Mouse (Mus musculus): ENCODE results near the gene Smarce1. TPM values are rescaled to one million over a fixed set of nuclear protein-coding genes. Genes with fewer than 3 reads are reported as not detected.
"Not testable (repeated sequence)": the region's sequence is repeated elsewhere in the genome, so short reads cannot be mapped to it uniquely, and the experiment has no call there.

Smarce1 gene
- polyA plus RNA-seq, 1 experiment from 2014 or later, result 296 TPM

DNA sequence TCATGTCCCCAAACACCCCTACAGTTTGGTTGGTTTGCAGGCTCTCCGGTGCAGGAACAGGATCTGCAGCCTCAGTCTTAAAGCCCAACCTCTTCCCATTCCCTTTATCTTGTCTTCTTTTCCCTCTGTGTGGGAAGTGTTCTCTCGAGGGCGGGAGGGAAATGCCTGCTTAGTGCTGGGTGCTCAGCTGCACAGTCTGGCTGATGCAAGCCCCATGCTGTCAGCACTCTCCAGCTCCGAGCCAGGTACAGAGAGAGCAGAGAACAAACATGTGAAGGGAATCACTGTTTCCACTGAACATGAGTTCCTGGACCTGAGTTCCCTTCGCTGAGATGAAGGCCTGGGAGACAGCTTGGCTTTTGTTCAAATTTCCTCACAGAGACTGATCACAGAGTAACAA lies 19.4 kb upstream of the Smarce1 start:
- no peaks in the 10 kb centered on the region for H3K27me3 ChIP-seq (ENCODE audit: low read depth, poor library complexity, severe bottlenecking)
- DNase-seq (ENCODE audit: low spot score), result no peak
- WGBS, result 60% methylated on average over 5 of the region's 5 CpGs
- no peaks in the 10 kb centered on the region for H3K9me3 ChIP-seq (replicated peaks)
- no peak overlapping the region for H3K27ac ChIP-seq (replicated peaks)
- H3K4me1 ChIP-seq, result 0 out of 2 replicates have a peak, but pooled peaks cover 3% of the 10 kb centered on the region
- no peak overlapping the region for H3K4me3 ChIP-seq
- no peaks in the 10 kb centered on the region for H3K36me3 ChIP-seq

DNA sequence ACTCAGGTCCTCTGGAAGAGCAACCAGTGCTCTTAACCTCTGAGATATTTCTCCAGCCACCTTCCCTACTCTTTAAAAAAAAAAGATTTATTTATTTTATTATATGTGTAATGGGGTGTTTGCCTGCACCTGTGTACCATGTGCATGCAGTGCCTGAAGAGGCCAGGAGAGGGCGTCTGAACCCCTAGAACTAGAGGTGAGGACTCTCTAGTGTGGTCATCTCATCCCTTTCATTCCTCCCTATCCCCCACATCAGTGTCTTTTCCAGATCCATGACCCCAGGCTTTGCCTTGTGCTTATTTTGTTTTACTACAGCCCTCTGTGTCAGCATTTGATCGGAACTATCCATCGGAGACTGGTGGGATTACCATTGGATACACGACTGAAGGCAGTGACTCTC lies 18.3 kb upstream of the Smarce1 start:
- no peak for DNase-seq (ENCODE audit: low spot score)
- Histone ChIP-seq H3K9me3 (replicated peaks) (no peaks in the 10 kb centered on the region), H3K4me3 (no peak overlapping the region), H3K27me3 (ENCODE audit: low read depth, poor library complexity, severe bottlenecking) (no peaks in the 10 kb centered on the region), H3K36me3 (no peaks in the 10 kb centered on the region), H3K4me1 (peaks cover 4% of the 10 kb centered on the region), H3K27ac (replicated peaks) (no peak overlapping the region)
- 66% methylated on average over 4 of the region's 4 CpGs for WGBS

DNA sequence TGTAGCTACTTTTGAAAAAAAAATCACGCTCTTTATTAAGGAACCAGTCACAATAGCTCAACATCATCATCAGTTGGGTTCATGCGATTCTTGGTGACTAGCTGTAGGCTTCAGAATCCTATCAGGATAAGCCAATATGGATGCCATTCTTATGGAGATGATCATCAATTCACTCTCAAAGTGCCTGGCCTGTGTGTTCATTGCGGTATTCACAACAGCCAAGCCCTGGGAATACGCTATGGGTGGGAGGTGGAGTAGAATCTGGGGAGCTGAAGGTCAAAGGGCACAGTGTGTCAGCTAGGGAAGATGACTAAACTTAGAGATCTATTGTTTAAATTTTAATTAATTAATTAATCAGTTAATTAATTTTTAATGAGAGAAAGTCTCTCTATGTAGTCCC lies 17.1 kb upstream of the Smarce1 start:
- WGBS, result 95% methylated on average over 4 of the region's 4 CpGs
- Histone ChIP-seq H3K4me1 (peaks cover 7% of the 10 kb centered on the region), H3K4me3 (no peak overlapping the region), H3K36me3 (no peaks in the 10 kb centered on the region), H3K27me3 (ENCODE audit: low read depth, poor library complexity, severe bottlenecking) (no peaks in the 10 kb centered on the region), H3K9me3 (replicated peaks) (no peaks in the 10 kb centered on the region), H3K27ac (replicated peaks) (no peak overlapping the region)
- no peak for DNase-seq (ENCODE audit: low spot score)

GRCm38 (mm10) chr11:99244519-99244918 lies 13.7 kb upstream of the Smarce1 start:
- H3K27ac ChIP-seq (replicated peaks); H3K4me1 ChIP-seq; H3K4me3 ChIP-seq; DNase-seq (ENCODE audit: low spot score); H3K27me3 ChIP-seq (ENCODE audit: low read depth, poor library complexity, severe bottlenecking); H3K9me3 ChIP-seq (replicated peaks); H3K36me3 ChIP-seq: not testable (repeated sequence)
- WGBS, result 50% methylated on average over 3 of the region's 3 CpGs

DNA sequence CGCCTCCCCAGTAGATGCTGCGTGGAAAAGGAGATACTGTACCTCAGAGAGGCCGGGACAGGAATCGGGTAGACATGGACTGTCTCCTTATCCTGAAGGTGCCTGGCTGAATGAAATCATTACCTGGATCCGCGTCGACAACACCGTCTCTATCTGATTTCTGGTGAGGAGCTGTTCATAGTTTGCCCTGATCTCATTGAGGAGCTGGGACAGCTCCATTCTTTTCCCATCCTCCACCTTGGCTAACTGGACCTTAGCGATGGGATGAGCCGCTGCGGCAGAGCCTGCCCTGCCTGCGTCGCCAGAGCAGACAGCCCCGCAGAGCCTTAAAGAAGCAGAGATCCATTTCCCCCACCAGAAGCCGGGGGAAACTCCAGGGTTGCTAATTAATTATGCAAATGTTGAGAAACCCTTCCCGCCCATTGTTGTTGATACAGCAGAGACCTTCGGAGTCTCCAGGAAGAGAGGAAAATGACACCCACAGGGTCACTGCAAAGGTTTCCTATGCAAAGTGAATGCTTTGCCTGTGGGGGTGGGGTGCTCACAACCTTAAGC lies 13.1 kb upstream of the Smarce1 start, which contains the start of gene Krt222:
TSS of gene Krt222 (minus strand) at position 266 of the 555 bp plus-strand sequence.
- peaks cover 7% of the 10 kb centered on the region for H3K4me1 ChIP-seq
- no peak for DNase-seq (ENCODE audit: low spot score)
- H3K9me3 ChIP-seq (replicated peaks), result no peaks in the 10 kb centered on the region
- H3K36me3 ChIP-seq, result no peaks in the 10 kb centered on the region
- peak within 1 kb of the TSS; percentile 42 for H3K4me3 ChIP-seq
- WGBS, result 13% methylated on average over 17 of the region's 17 CpGs
- 0 out of 2 replicates have a peak within 1 kb of the TSS, but pooled peaks have one; percentile 38 for H3K27ac ChIP-seq (replicated peaks)
- H3K27me3 ChIP-seq (ENCODE audit: low read depth, poor library complexity, severe bottlenecking), result no peaks in the 10 kb centered on the region

- no peaks in the 10 kb centered on the region for H3K27me3 ChIP-seq (ENCODE audit: low read depth, poor library complexity, severe bottlenecking)
- no peaks in the 10 kb centered on the region for H3K36me3 ChIP-seq
- peak overlapping the region; percentile 42 for H3K4me3 ChIP-seq
- H3K9me3 ChIP-seq (replicated peaks), result no peaks in the 10 kb centered on the region
- H3K4me1 ChIP-seq, result peaks cover 7% of the 10 kb centered on the region
- 82% methylated on average over 3 of the region's 3 CpGs for WGBS
- H3K27ac ChIP-seq (replicated peaks), result 0 out of 2 replicates have a peak overlapping the region, but pooled peaks have one; percentile 38
- DNase-seq (ENCODE audit: low spot score), result no peak
Observed at GRCm38 (mm10) chr11:99243200-99243819, 12.5 kb upstream of the Smarce1 start.

DNA sequence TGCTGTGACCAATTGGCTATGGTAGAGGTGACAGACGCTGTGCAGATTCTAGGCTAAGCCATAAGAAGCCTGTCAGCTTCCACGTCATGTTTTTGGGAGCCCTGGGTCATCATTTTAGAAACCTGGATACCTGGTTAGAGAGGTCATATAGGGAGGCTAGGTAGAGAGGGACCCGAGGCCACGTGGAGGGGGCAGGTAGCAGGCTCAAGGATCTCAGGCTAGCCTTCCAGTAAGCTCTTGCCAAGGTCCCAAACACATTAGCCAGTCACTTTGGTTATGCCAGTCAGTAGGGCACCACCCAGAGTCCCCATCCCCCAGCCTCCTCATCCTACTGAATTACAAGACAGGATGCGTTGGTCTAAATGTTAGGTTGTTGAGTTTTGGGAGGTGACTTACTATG lies 11.2 kb upstream of the Smarce1 start:
- H3K9me3 ChIP-seq (replicated peaks), result no peaks in the 10 kb centered on the region
- H3K4me1 ChIP-seq, result peaks cover 7% of the 10 kb centered on the region
- no peak overlapping the region for H3K4me3 ChIP-seq
- H3K27me3 ChIP-seq (ENCODE audit: low read depth, poor library complexity, severe bottlenecking), result no peaks in the 10 kb centered on the region
- H3K27ac ChIP-seq (replicated peaks), result no peak overlapping the region
- DNase-seq (ENCODE audit: low spot score), result no peak
- no peaks in the 10 kb centered on the region for H3K36me3 ChIP-seq
- 80% methylated on average over 5 of the region's 5 CpGs for WGBS

- no peaks in the 10 kb centered on the region for H3K9me3 ChIP-seq (replicated peaks)
- WGBS, result 77% methylated on average over 14 of the region's 14 CpGs
- no peaks in the 10 kb centered on the region for H3K27me3 ChIP-seq (ENCODE audit: low read depth, poor library complexity, severe bottlenecking)
- DNase-seq (ENCODE audit: low spot score), result no peak
- no peaks in the 10 kb centered on the region for H3K4me1 ChIP-seq
- H3K4me3 ChIP-seq, result no peak overlapping the region
- no peak overlapping the region for H3K27ac ChIP-seq (replicated peaks)
- H3K36me3 ChIP-seq, result no peaks in the 10 kb centered on the region
Observed at GRCm38 (mm10) chr11:99238468-99238867, 7.7 kb upstream of the Smarce1 start.

DNA sequence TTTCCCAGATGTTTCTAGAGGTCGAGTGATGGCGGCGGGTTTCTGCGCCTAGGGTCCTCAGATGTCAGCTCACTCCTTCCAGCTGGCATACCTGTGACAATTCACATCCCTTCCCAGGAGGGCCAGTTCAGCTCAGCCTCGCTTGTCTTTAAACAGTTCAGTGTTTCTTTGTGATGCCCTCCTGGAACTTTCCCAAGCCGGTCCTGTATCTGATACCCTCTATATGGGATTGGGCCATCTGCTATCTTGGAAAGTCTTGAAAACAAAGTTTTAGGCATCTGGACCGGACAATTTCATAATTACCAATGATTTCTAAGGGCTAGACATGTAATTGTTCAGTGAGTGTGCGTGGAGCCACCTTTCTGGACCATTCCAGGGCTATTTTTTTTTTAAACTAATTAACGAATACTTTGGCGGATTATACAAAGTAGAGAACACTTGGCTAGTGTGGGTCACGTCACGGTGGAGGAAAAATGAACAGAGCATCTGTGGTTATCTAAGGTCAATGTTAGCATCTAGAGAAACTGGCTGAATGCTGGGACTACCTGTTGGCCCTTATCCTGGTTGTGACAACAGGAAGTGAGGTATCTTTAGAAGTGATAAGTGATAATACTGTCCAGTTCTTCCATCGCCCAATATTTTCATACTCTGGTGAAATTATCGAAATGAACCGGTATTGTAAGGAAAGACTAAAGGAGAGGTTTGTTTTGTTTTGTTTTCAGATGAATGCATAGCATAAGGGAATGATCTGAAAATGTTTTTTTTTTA lies 416 bp upstream of the Smarce1 start:
- no peaks in the 10 kb centered on the region for H3K9me3 ChIP-seq (replicated peaks)
- DNase-seq (ENCODE audit: low spot score), result no peak
- peak overlapping the region; percentile 94 for H3K4me3 ChIP-seq
- H3K27ac ChIP-seq (replicated peaks), result peak overlapping the region; percentile 100
- peaks cover 33% of the 10 kb centered on the region for H3K4me1 ChIP-seq
- no peaks in the 10 kb centered on the region for H3K27me3 ChIP-seq (ENCODE audit: low read depth, poor library complexity, severe bottlenecking)
- WGBS, result 31% methylated on average over 15 of the region's 15 CpGs
- H3K36me3 ChIP-seq, result peaks cover 20% of the 10 kb centered on the region

DNA sequence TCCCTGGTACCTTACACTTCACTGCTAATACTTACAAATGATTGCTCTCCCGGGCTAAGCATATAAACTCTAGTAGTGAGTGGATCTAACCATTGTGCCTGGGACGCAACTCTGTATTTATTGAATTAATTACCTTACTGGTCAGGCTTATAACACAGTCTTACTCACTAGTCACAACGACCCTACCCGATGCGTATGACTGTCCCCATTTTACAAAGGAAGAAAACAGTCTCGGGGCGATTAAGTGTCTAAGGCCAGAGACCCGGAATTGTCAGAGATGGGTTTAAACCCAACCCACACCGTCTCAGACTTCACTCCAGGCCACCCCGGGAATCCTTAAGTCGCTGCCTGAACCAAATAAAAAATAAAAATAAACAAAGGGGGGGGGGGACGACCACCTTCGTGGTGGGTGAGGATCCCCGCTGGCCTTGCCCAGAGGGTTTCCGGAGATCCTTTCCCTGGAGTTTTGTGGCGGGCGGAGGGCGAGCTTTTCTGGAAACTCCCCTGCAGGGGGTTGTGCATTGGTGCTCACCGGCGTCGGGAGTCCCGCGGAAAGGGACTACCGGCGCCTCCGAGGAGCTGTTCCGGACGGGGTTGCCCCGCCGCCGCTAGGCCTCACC lies 1.1 kb downstream of the Smarce1 start:
- Histone ChIP-seq H3K27ac (replicated peaks) (peak overlapping the region; percentile 100), H3K27me3 (ENCODE audit: low read depth, poor library complexity, severe bottlenecking) (no peaks in the 10 kb centered on the region), H3K4me1 (peaks cover 33% of the 10 kb centered on the region), H3K9me3 (replicated peaks) (no peaks in the 10 kb centered on the region), H3K4me3 (peak overlapping the region; percentile 94), H3K36me3 (peaks cover 35% of the 10 kb centered on the region)
- WGBS, result under 1% methylated on average over 31 of the region's 31 CpGs
- DNase-seq (ENCODE audit: low spot score), result no peak

- H3K27ac ChIP-seq (replicated peaks), result no peak overlapping the region
- DNase-seq (ENCODE audit: low spot score), result no peak
- H3K4me1 ChIP-seq, result peaks cover 25% of the 10 kb centered on the region
- no peak overlapping the region for H3K4me3 ChIP-seq
- no peaks in the 10 kb centered on the region for H3K27me3 ChIP-seq (ENCODE audit: low read depth, poor library complexity, severe bottlenecking)
- 93% methylated on average over 5 of the region's 5 CpGs for WGBS
- H3K9me3 ChIP-seq (replicated peaks), result no peaks in the 10 kb centered on the region
- H3K36me3 ChIP-seq, result peaks cover 68% of the 10 kb centered on the region
Observed at GRCm38 (mm10) chr11:99226298-99226697, 4.5 kb downstream of the Smarce1 start.

- no peaks in the 10 kb centered on the region for H3K27me3 ChIP-seq (ENCODE audit: low read depth, poor library complexity, severe bottlenecking)
- 82% methylated on average over 5 of the region's 5 CpGs for WGBS
- H3K27ac ChIP-seq (replicated peaks), result no peak overlapping the region
- H3K9me3 ChIP-seq (replicated peaks), result no peaks in the 10 kb centered on the region
- no peak overlapping the region for H3K4me3 ChIP-seq
- peaks cover 98% of the 10 kb centered on the region for H3K36me3 ChIP-seq
- peaks cover 11% of the 10 kb centered on the region; the same call in 1 of the 2 replicates for H3K4me1 ChIP-seq
- no peak for DNase-seq (ENCODE audit: low spot score)
Observed at GRCm38 (mm10) chr11:99223310-99223709, 7.5 kb downstream of the Smarce1 start.
